Mouse (Mus musculus) ES-E14 (cell line): ENCODE results near the gene Frat2. TPM values are rescaled to one million over a fixed set of nuclear protein-coding genes. Genes with fewer than 3 reads are reported as not detected.

Source experiments
- DNase-seq: peaks from one replicate; pipeline ENCODE4 v3.0.0-alpha.2; 2013; ENCODE audit warnings: low read depth, low spot score
- H3K27ac ChIP-seq: 2 replicates; pipeline ENCODE4 v1.5.1; 2012; ENCODE audit warnings: low read depth, mild to moderate bottlenecking, low read length, moderate library complexity, mixed read lengths; ENCODE audit not compliant: poor library complexity, insufficient read depth, severe bottlenecking
- H3K36me3 ChIP-seq: 2 replicates; pipeline ENCODE4 v1.6.1; 2012; ENCODE audit warnings: mild to moderate bottlenecking, low read length, moderate library complexity, mixed read lengths; ENCODE audit not compliant: control insufficient read depth, poor library complexity, insufficient read depth, severe bottlenecking
- H3K4me1 ChIP-seq, 2 experiments: fragments of 150-350 bp in 1 of 2; sonication (generic) in 1 of 2; 2 replicates each; pipeline ENCODE4 v1.6.1; 2012; ENCODE audit warnings: low read length in 2 of 2, mild to moderate bottlenecking in 1 of 2, mixed read lengths in 1 of 2; ENCODE audit not compliant: control insufficient read depth in 2 of 2, insufficient read depth in 2 of 2, poor library complexity in 1 of 2
- H3K4me3 ChIP-seq, 2 experiments: fragments of 150-350 bp in 1 of 2; sonication (generic) in 1 of 2; 2 replicates each; pipeline ENCODE4 v1.5.1; 2012; ENCODE audit warnings: low read length in 2 of 2, low read depth in 1 of 2, mild to moderate bottlenecking in 1 of 2, mixed read lengths in 1 of 2; ENCODE audit not compliant: insufficient read depth in 1 of 2, poor library complexity in 1 of 2, severe bottlenecking in 1 of 2
- H3K9ac ChIP-seq: 2 replicates; pipeline ENCODE4 v1.6.1; 2012; ENCODE audit warnings: low read depth, mild to moderate bottlenecking, low read length, mixed read lengths; ENCODE audit not compliant: poor library complexity, insufficient read depth, severe bottlenecking
- H3K9me3 ChIP-seq: fragments of 150-350 bp; sonication (generic); 2 replicates; pipeline ENCODE4 v1.6.1; 2012; ENCODE audit warnings: low read depth, mild to moderate bottlenecking, low read length; ENCODE audit not compliant: control insufficient read depth, insufficient read depth
- CHD2 ChIP-seq: IDR thresholded peaks from 2 replicates; pipeline ENCODE4 v1.6.1; 2014; ENCODE audit warnings: mild to moderate bottlenecking, low read depth, low read length, inconsistent platforms
- HCFC1 ChIP-seq: IDR thresholded peaks from 2 replicates; pipeline ENCODE4 v1.6.1; 2012; ENCODE audit warnings: low read length, inconsistent platforms, borderline replicate concordance; ENCODE audit not compliant: insufficient read depth
- MAFK ChIP-seq: IDR thresholded peaks from 2 replicates; pipeline ENCODE4 v1.6.1; 2014; ENCODE audit warnings: mild to moderate bottlenecking, low read depth, low read length, inconsistent platforms; ENCODE audit not compliant: insufficient read depth
- ZC3H11A ChIP-seq: IDR thresholded peaks from 2 replicates; pipeline ENCODE4 v1.6.1; 2012; ENCODE audit warnings: low read depth, mild to moderate bottlenecking, inconsistent platforms, low read length, borderline replicate concordance
- ZNF384 ChIP-seq: IDR thresholded peaks from 2 replicates; pipeline ENCODE4 v1.6.1; 2012; ENCODE audit warnings: low read depth, low read length, inconsistent platforms
- in situ Hi-C, 2 experiments: fragments of 600-800 bp; cut with MboI; formaldehyde crosslinking; loops; one replicate each; pipeline ENCODE4 v1.15.1; 2025; ENCODE audit warnings: low sequenced_read_pairs in 2 of 2, inconsistent platforms in 1 of 2; ENCODE audit not compliant: unreplicated experiment in 2 of 2
- total RNA-seq: library from RNA; depleted of rRNA; stranded (reverse); fragments of 300-350 nt; gene quantifications from 2 replicates; pipeline ENCODE4 v1.2.3, GENCODE M21; 2012

The Frat2 gene
- total RNA-seq, 1 experiment, result 4.5 TPM

- no peak overlapping the region for H3K27ac ChIP-seq
- no peak for DNase-seq
- H3K4me3 ChIP-seq, result no peak overlapping the region
- H3K9me3 ChIP-seq, result no peaks in the 10 kb centered on the region
- in situ Hi-C loops, result no loop called here
- H3K36me3 ChIP-seq, result no peaks in the 10 kb centered on the region
- H3K4me1 ChIP-seq, result peaks cover 0 to 2% of the 10 kb centered on the region in 2 experiments; a peak in 1 of 4 replicates
- TF ChIP-seq MAFK, result no peak
- TF ChIP-seq CHD2, result no peak
- no peak for TF ChIP-seq ZC3H11A
- no peak for TF ChIP-seq HCFC1
- TF ChIP-seq ZNF384, result no peak
- no peak overlapping the region for H3K9ac ChIP-seq
These were observed 8.2 kb downstream of the Frat2 start for GRCm38 (mm10) chr19:41839685-41840084.

- in situ Hi-C loops, result no loop called here
- no peak overlapping the region for H3K4me3 ChIP-seq
- no peak overlapping the region for H3K9ac ChIP-seq
- no peaks in the 10 kb centered on the region for H3K36me3 ChIP-seq
- H3K27ac ChIP-seq, result no peak overlapping the region
- no peaks in the 10 kb centered on the region for H3K9me3 ChIP-seq
- TF ChIP-seq MAFK, result no peak
- TF ChIP-seq ZNF384, result no peak
- no peak for TF ChIP-seq ZC3H11A
- no peak for TF ChIP-seq CHD2
- no peak for TF ChIP-seq HCFC1
- no peak for DNase-seq
- H3K4me1 ChIP-seq, result peaks cover 0 to 2% of the 10 kb centered on the region in 2 experiments; a peak in 1 of 4 replicates
These were observed 9.1 kb downstream of the Frat2 start for GRCm38 (mm10) chr19:41838808-41839207.

- Histone ChIP-seq H3K4me3 (no peak overlapping the region), H3K36me3 (no peaks in the 10 kb centered on the region), H3K9me3 (no peaks in the 10 kb centered on the region), H3K9ac (no peak overlapping the region), H3K4me1 (peaks cover 0 to 2% of the 10 kb centered on the region in 2 experiments; a peak in 1 of 4 replicates), H3K27ac (no peak overlapping the region)
- TF ChIP-seq CHD2 (no peak), HCFC1 (no peak), ZNF384 (no peak), MAFK (no peak), ZC3H11A (no peak)
- DNase-seq, result no peak
- in situ Hi-C loops, result no loop called here
These were observed 10.0 kb downstream of the Frat2 start for GRCm38 (mm10) chr19:41837917-41838261.

- peaks cover 0 to 2% of the 10 kb centered on the region in 2 experiments; a peak in 1 of 4 replicates for H3K4me1 ChIP-seq
- no peak for DNase-seq
- no peaks in the 10 kb centered on the region for H3K36me3 ChIP-seq
- H3K9me3 ChIP-seq, result no peaks in the 10 kb centered on the region
- TF ChIP-seq ZNF384 (no peak), MAFK (no peak), CHD2 (no peak), HCFC1 (no peak), ZC3H11A (no peak)
- in situ Hi-C loops, result no loop called here
- H3K4me3 ChIP-seq, result no peak overlapping the region
- H3K27ac ChIP-seq, result no peak overlapping the region
- H3K9ac ChIP-seq, result no peak overlapping the region
These were observed 10.6 kb downstream of the Frat2 start for GRCm38 (mm10) chr19:41837194-41837916.
